Mouse (Mus musculus): Measurements from ENCODE around the gene Slc17a3.

Gene Slc17a3

GRCm38 (mm10) chr13:23839308-23839707, at the start of gene Slc17a3:
TSS of gene Slc17a3 (plus strand) at chr13:23839434.
- no peak for DNase-seq (ENCODE audit: low read depth, low spot score)

- peak; percentile 79 for DNase-seq (ENCODE audit: low read depth, low spot score)
Observed at GRCm38 (mm10) chr13:23792520-23792919, 46.7 kb upstream of the Slc17a3 start.

GRCm38 (mm10) chr13:23799405-23799804, 39.8 kb upstream of the Slc17a3 start:
- DNase-seq (ENCODE audit: low read depth, low spot score) = no peak

- DNase-seq (ENCODE audit: low read depth, low spot score) = no peak
Observed at GRCm38 (mm10) chr13:23804532-23804931, 34.7 kb upstream of the Slc17a3 start.

GRCm38 (mm10) chr13:23806422-23807052, 32.7 kb upstream of the Slc17a3 start, which contains the start of gene Slc17a2:
TSS of gene Slc17a2 (plus strand) at chr13:23806993.
- DNase-seq (ENCODE audit: low read depth, low spot score) = no peak

GRCm38 (mm10) chr13:23816148-23816547, 23.1 kb upstream of the Slc17a3 start:
- no peak for DNase-seq (ENCODE audit: low read depth, low spot score)

- no peak for DNase-seq (ENCODE audit: low read depth, low spot score)
Observed at GRCm38 (mm10) chr13:23820179-23820940, 18.9 kb upstream of the Slc17a3 start.

- DNase-seq (ENCODE audit: low read depth, low spot score) = no peak
Observed at GRCm38 (mm10) chr13:23822213-23822612, 17.0 kb upstream of the Slc17a3 start.

GRCm38 (mm10) chr13:23826606-23827005, 12.6 kb upstream of the Slc17a3 start:
- no peak for DNase-seq (ENCODE audit: low read depth, low spot score)

- DNase-seq (ENCODE audit: low read depth, low spot score) = peak; percentile 44
Observed at GRCm38 (mm10) chr13:23833053-23833452, 6.2 kb upstream of the Slc17a3 start.

GRCm38 (mm10) chr13:23834836-23835235, 4.4 kb upstream of the Slc17a3 start:
- DNase-seq (ENCODE audit: low read depth, low spot score) = no peak

- no peak for DNase-seq (ENCODE audit: low read depth, low spot score)
Observed at GRCm38 (mm10) chr13:23836630-23837029, 2.6 kb upstream of the Slc17a3 start.

GRCm38 (mm10) chr13:23845851-23846250, 6.6 kb downstream of the Slc17a3 start:
- no peak for DNase-seq (ENCODE audit: low read depth, low spot score)

- no peak for DNase-seq (ENCODE audit: low read depth, low spot score)
Observed at GRCm38 (mm10) chr13:23849299-23849698, 10.1 kb downstream of the Slc17a3 start.

- no peak for DNase-seq (ENCODE audit: low read depth, low spot score)
Observed at GRCm38 (mm10) chr13:23856401-23856800, 17.2 kb downstream of the Slc17a3 start.

- no peak for DNase-seq (ENCODE audit: low read depth, low spot score)
Observed at GRCm38 (mm10) chr13:23861815-23862214, 22.6 kb downstream of the Slc17a3 start.

GRCm38 (mm10) chr13:23864711-23865110, 25.5 kb downstream of the Slc17a3 start:
- no peak for DNase-seq (ENCODE audit: low read depth, low spot score)

GRCm38 (mm10) chr13:23866086-23866710, 27.0 kb downstream of the Slc17a3 start:
- no peak for DNase-seq (ENCODE audit: low read depth, low spot score)

- DNase-seq (ENCODE audit: low read depth, low spot score) = no peak
Observed at GRCm38 (mm10) chr13:23867000-23867399, 27.8 kb downstream of the Slc17a3 start.

- DNase-seq (ENCODE audit: low read depth, low spot score) = no peak
Observed at GRCm38 (mm10) chr13:23867405-23867804, 28.2 kb downstream of the Slc17a3 start, which contains the start of gene Slc17a1. TSS of gene Slc17a1 (plus strand) at chr13:23867750.

GRCm38 (mm10) chr13:23868790-23869533, 29.7 kb downstream of the Slc17a3 start:
- no peak for DNase-seq (ENCODE audit: low read depth, low spot score)

- DNase-seq (ENCODE audit: low read depth, low spot score) = no peak
Observed at GRCm38 (mm10) chr13:23869996-23870395, 30.8 kb downstream of the Slc17a3 start.
